24 mouse cellular contexts compared by ENCODE assay signal in genomic region chr14:87612871-87613270, GRCm38 (mm10).
"Had no signal": no experiment of that assay in that cellular context is flagged by ENCODE, and none has a peak within 500 bp of the region (broad histone marks: within the 10 kb centered on the region; RNA-seq: fewer than 3 reads in every experiment).

No protein-coding gene starts in this region.

- H3K4me3 ChIP-seq: gastrocnemius, adult 2 months; heart, embryonic 10.5 days; heart, embryonic 12.5 days; hindbrain, embryonic 10.5 days; hindbrain, embryonic 12.5 days; intestine, embryonic 15.5 days; left cerebral cortex, adult 2 months; limb, embryonic 10.5 days; limb, embryonic 12.5 days; liver, embryonic 13.5 days; liver, embryonic 15.5 days had no signal

- DNase-seq: gastrocnemius, adult 2 months; gastrocnemius, postnatal 10 days; gastrocnemius, postnatal 25 days; heart, adult 18-20 months; heart, postnatal 10 days; heart, postnatal 4 days; kidney, adult 18-20 months; kidney, adult 8-10 months; kidney, postnatal 10 days; kidney, postnatal 25 days; kidney, postnatal 4 days; liver; liver, embryonic 13.5 days; liver, postnatal 0 days had no signal

- H3K27ac ChIP-seq: gastrocnemius, adult 2 months; heart, embryonic 10.5 days; hindbrain, embryonic 10.5 days; hindbrain, embryonic 12.5 days; hindbrain, embryonic 14.5 days; intestine, embryonic 15.5 days; left cerebral cortex, adult 2 months; limb, embryonic 10.5 days; limb, embryonic 12.5 days; liver, embryonic 13.5 days; liver, embryonic 15.5 days had no signal
